Mouse (Mus musculus) cerebellum, adult (tissue): ENCODE results near the gene Vps8.

Source experiments
- ATAC-seq: cut with Nextera tagmentation; 2 replicates; pipeline ENCODE4 v1.9.2; 2017; ENCODE audit warnings: mild to moderate bottlenecking, moderate library complexity, mixed read lengths; ENCODE audit not compliant: insufficient number of reproducible peaks, low FRiP score, low TSS enrichment

The Vps8 gene

GRCm38 (mm10) chr16:21422645-21423545 lies at the start of gene Vps8:
Gene Vps8, plus strand, starts transcription at chr16:21423118.
- ATAC-seq, result peak; percentile 96

GRCm38 (mm10) chr16:21373316-21373960 lies 49.5 kb upstream of the Vps8 start:
- no peak for ATAC-seq

GRCm38 (mm10) chr16:21374067-21374466 lies 48.9 kb upstream of the Vps8 start:
- no peak for ATAC-seq

GRCm38 (mm10) chr16:21375147-21375546 lies 47.8 kb upstream of the Vps8 start:
- no peak for ATAC-seq

GRCm38 (mm10) chr16:21376316-21376715 lies 46.6 kb upstream of the Vps8 start:
- no peak for ATAC-seq

GRCm38 (mm10) chr16:21376949-21377604 lies 45.8 kb upstream of the Vps8 start:
- no peak for ATAC-seq

GRCm38 (mm10) chr16:21377605-21377968 lies 45.3 kb upstream of the Vps8 start:
- no peak for ATAC-seq

- ATAC-seq, result no peak
These were observed 41.4 kb upstream of the Vps8 start for GRCm38 (mm10) chr16:21381469-21381868.

- no peak for ATAC-seq
These were observed 40.6 kb upstream of the Vps8 start for GRCm38 (mm10) chr16:21382152-21382911.

GRCm38 (mm10) chr16:21385926-21386881 lies 36.7 kb upstream of the Vps8 start:
- no peak for ATAC-seq

GRCm38 (mm10) chr16:21389316-21389715 lies 33.6 kb upstream of the Vps8 start:
- ATAC-seq, result no peak

- no peak for ATAC-seq
These were observed 32.2 kb upstream of the Vps8 start for GRCm38 (mm10) chr16:21390744-21391143.

- no peak for ATAC-seq
These were observed 30.8 kb upstream of the Vps8 start for GRCm38 (mm10) chr16:21392099-21392498.

- ATAC-seq, result 0 out of 2 replicates have a peak, but pooled peaks have one; percentile 41
These were observed 30.3 kb upstream of the Vps8 start for GRCm38 (mm10) chr16:21392517-21393112.

- ATAC-seq, result no peak
These were observed 27.4 kb upstream of the Vps8 start for GRCm38 (mm10) chr16:21395546-21395945.

GRCm38 (mm10) chr16:21397681-21398080 lies 25.2 kb upstream of the Vps8 start:
- no peak for ATAC-seq

GRCm38 (mm10) chr16:21398345-21399051 lies 24.4 kb upstream of the Vps8 start:
- ATAC-seq, result no peak

GRCm38 (mm10) chr16:21399942-21400341 lies 23.0 kb upstream of the Vps8 start:
- ATAC-seq, result no peak
